Mouse (Mus musculus): ENCODE measurements around the gene 2410137M14Rik. TPM values are rescaled to one million over a fixed set of nuclear protein-coding genes. Genes with fewer than 3 reads are reported as not detected.

The 2410137M14Rik gene
- polyA plus RNA-seq, 1 experiment from 2014 or later = not detected

GRCm38 (mm10) chr17:37011719-37012118 is 30.7 kb upstream of the 2410137M14Rik start:
- Histone ChIP-seq H3K4me1 (replicated peaks) (no peaks in the 10 kb centered on the region), H3K9me3 (replicated peaks) (no peaks in the 10 kb centered on the region), H3K27me3 (no peaks in the 10 kb centered on the region), H3K9ac (no peak overlapping the region), H3K4me2 (no peak overlapping the region), H3K4me3 (no peak overlapping the region), H3K27ac (no peak overlapping the region), H3K36me3 (peaks cover 16% of the 10 kb centered on the region)
- no peak for ATAC-seq (replicated peaks; ENCODE audit: insufficient number of reproducible peaks, insufficient read depth, low FRiP score, low read depth)
- WGBS = 86% methylated on average over 3 of the region's 3 CpGs

GRCm38 (mm10) chr17:37009460-37010042 is 28.5 kb upstream of the 2410137M14Rik start:
- no peak overlapping the region for H3K4me2 ChIP-seq
- H3K27ac ChIP-seq = no peak overlapping the region
- no peak for ATAC-seq (replicated peaks; ENCODE audit: insufficient number of reproducible peaks, insufficient read depth, low FRiP score, low read depth)
- H3K9me3 ChIP-seq (replicated peaks) = no peaks in the 10 kb centered on the region
- peaks cover 16% of the 10 kb centered on the region for H3K36me3 ChIP-seq
- 88% methylated on average over 17 of the region's 17 CpGs for WGBS
- H3K4me1 ChIP-seq (replicated peaks) = no peaks in the 10 kb centered on the region
- H3K9ac ChIP-seq = no peak overlapping the region
- H3K27me3 ChIP-seq = no peaks in the 10 kb centered on the region
- no peak overlapping the region for H3K4me3 ChIP-seq

- Histone ChIP-seq H3K4me1 (replicated peaks) (0 out of 2 replicates have a peak, but pooled peaks cover 3% of the 10 kb centered on the region), H3K4me3 (no peak overlapping the region), H3K9ac (no peak overlapping the region), H3K4me2 (no peak overlapping the region), H3K36me3 (peaks cover 16% of the 10 kb centered on the region), H3K27me3 (no peaks in the 10 kb centered on the region), H3K9me3 (replicated peaks) (no peaks in the 10 kb centered on the region), H3K27ac (no peak overlapping the region)
- no peak for ATAC-seq (replicated peaks; ENCODE audit: insufficient number of reproducible peaks, insufficient read depth, low FRiP score, low read depth)
- WGBS = 79% methylated on average over 6 of the region's 6 CpGs
Measured at GRCm38 (mm10) chr17:37008161-37008560, 27.1 kb upstream of the 2410137M14Rik start.

GRCm38 (mm10) chr17:37003366-37003765 is 22.3 kb upstream of the 2410137M14Rik start:
- ATAC-seq (replicated peaks; ENCODE audit: insufficient number of reproducible peaks, insufficient read depth, low FRiP score, low read depth) = no peak
- no peak overlapping the region for H3K27ac ChIP-seq
- H3K9me3 ChIP-seq (replicated peaks) = no peaks in the 10 kb centered on the region
- 0 out of 2 replicates have a peak, but pooled peaks cover 5% of the 10 kb centered on the region for H3K4me1 ChIP-seq (replicated peaks)
- peak overlapping the region; percentile 95 for H3K4me2 ChIP-seq
- H3K27me3 ChIP-seq = no peaks in the 10 kb centered on the region
- peak overlapping the region; percentile 71 for H3K4me3 ChIP-seq
- H3K9ac ChIP-seq = peak overlapping the region; percentile 86
- 24% methylated on average over 4 of the region's 4 CpGs for WGBS
- peaks cover 5% of the 10 kb centered on the region; the same call in 1 of the 2 replicates for H3K36me3 ChIP-seq

- Histone ChIP-seq H3K4me2 (peak overlapping the region; percentile 95), H3K4me1 (replicated peaks) (0 out of 2 replicates have a peak, but pooled peaks cover 5% of the 10 kb centered on the region), H3K36me3 (peaks cover 2% of the 10 kb centered on the region; the same call in 1 of the 2 replicates), H3K27ac (peak overlapping the region; percentile 86), H3K27me3 (no peaks in the 10 kb centered on the region), H3K4me3 (peak overlapping the region; percentile 71), H3K9ac (peak overlapping the region; percentile 86), H3K9me3 (replicated peaks) (no peaks in the 10 kb centered on the region)
- WGBS = under 1% methylated on average over 49 of the region's 49 CpGs
- peak; percentile 79 for ATAC-seq (replicated peaks; ENCODE audit: insufficient number of reproducible peaks, insufficient read depth, low FRiP score, low read depth)
Measured at GRCm38 (mm10) chr17:37002364-37003330, 21.6 kb upstream of the 2410137M14Rik start.

GRCm38 (mm10) chr17:37000863-37001262 is 19.8 kb upstream of the 2410137M14Rik start, which contains the start of gene Zfp57:
Zfp57 (plus strand) TSS chr17:37001163.
- Histone ChIP-seq H3K9ac (no peak within 1 kb of the TSS), H3K27me3 (no peaks in the 10 kb centered on the region), H3K4me3 (peak within 1 kb of the TSS; percentile 71), H3K4me2 (peak within 1 kb of the TSS; percentile 95), H3K27ac (no peak within 1 kb of the TSS), H3K4me1 (replicated peaks) (0 out of 2 replicates have a peak, but pooled peaks cover 5% of the 10 kb centered on the region), H3K9me3 (replicated peaks) (no peaks in the 10 kb centered on the region), H3K36me3 (no peaks in the 10 kb centered on the region)
- no peak for ATAC-seq (replicated peaks; ENCODE audit: insufficient number of reproducible peaks, insufficient read depth, low FRiP score, low read depth)
- 86% methylated on average over 7 of the region's 7 CpGs for WGBS

- H3K36me3 ChIP-seq = no peaks in the 10 kb centered on the region
- H3K4me1 ChIP-seq (replicated peaks) = 0 out of 2 replicates have a peak, but pooled peaks cover 5% of the 10 kb centered on the region
- H3K9ac ChIP-seq = no peak overlapping the region
- 61% methylated on average over 2 of the region's 2 CpGs for WGBS
- ATAC-seq (replicated peaks; ENCODE audit: insufficient number of reproducible peaks, insufficient read depth, low FRiP score, low read depth) = no peak
- no peak overlapping the region for H3K4me2 ChIP-seq
- no peak overlapping the region for H3K4me3 ChIP-seq
- H3K27me3 ChIP-seq = no peaks in the 10 kb centered on the region
- H3K9me3 ChIP-seq (replicated peaks) = no peaks in the 10 kb centered on the region
- no peak overlapping the region for H3K27ac ChIP-seq
Measured at GRCm38 (mm10) chr17:36998477-36998876, 17.4 kb upstream of the 2410137M14Rik start.

GRCm38 (mm10) chr17:36997033-36997735 is 16.1 kb upstream of the 2410137M14Rik start:
- Histone ChIP-seq H3K27me3 (no peaks in the 10 kb centered on the region), H3K36me3 (no peaks in the 10 kb centered on the region), H3K9ac (no peak overlapping the region), H3K4me3 (no peak overlapping the region), H3K4me1 (replicated peaks) (no peaks in the 10 kb centered on the region), H3K9me3 (replicated peaks) (no peaks in the 10 kb centered on the region), H3K27ac (no peak overlapping the region), H3K4me2 (no peak overlapping the region)
- 23% methylated on average over 7 of the region's 7 CpGs for WGBS
- no peak for ATAC-seq (replicated peaks; ENCODE audit: insufficient number of reproducible peaks, insufficient read depth, low FRiP score, low read depth)

- H3K9me3 ChIP-seq (replicated peaks) = no peaks in the 10 kb centered on the region
Measured at GRCm38 (mm10) chr17:36995448-36995847, 14.4 kb upstream of the 2410137M14Rik start.

GRCm38 (mm10) chr17:36994528-36994927 is 13.5 kb upstream of the 2410137M14Rik start:
- no peak overlapping the region for H3K4me3 ChIP-seq
- no peak for ATAC-seq (replicated peaks; ENCODE audit: insufficient number of reproducible peaks, insufficient read depth, low FRiP score, low read depth)
- no peak overlapping the region for H3K27ac ChIP-seq
- H3K4me2 ChIP-seq = no peak overlapping the region
- no peaks in the 10 kb centered on the region for H3K4me1 ChIP-seq (replicated peaks)
- WGBS = 74% methylated on average over 2 of the region's 2 CpGs
- no peaks in the 10 kb centered on the region for H3K9me3 ChIP-seq (replicated peaks)
- 0 out of 2 replicates have a peak, but pooled peaks cover under 1% of the 10 kb centered on the region for H3K27me3 ChIP-seq
- H3K9ac ChIP-seq = no peak overlapping the region
- H3K36me3 ChIP-seq = no peaks in the 10 kb centered on the region

More at GRCm38 (mm10) chr17:36995448-36995847, 14.4 kb upstream of the 2410137M14Rik start:
- no peak overlapping the region for H3K4me2 ChIP-seq
- no peaks in the 10 kb centered on the region for H3K36me3 ChIP-seq
- H3K4me1 ChIP-seq (replicated peaks) = no peaks in the 10 kb centered on the region
- no peak overlapping the region for H3K4me3 ChIP-seq
- no peak overlapping the region for H3K9ac ChIP-seq
- no peak overlapping the region for H3K27ac ChIP-seq
- no peak for ATAC-seq (replicated peaks; ENCODE audit: insufficient number of reproducible peaks, insufficient read depth, low FRiP score, low read depth)
- no peaks in the 10 kb centered on the region for H3K27me3 ChIP-seq
- WGBS = 59% methylated on average over 3 of the region's 3 CpGs

All from heart, embryonic 15.5 days (tissue).